Mouse (Mus musculus) lung, postnatal 10 days (tissue): ENCODE data around the gene Lhx2.
A peak's percentile ranks its signal among the peaks of the same experiment; 100 is the strongest.

Source experiments
- DNase-seq: peaks from one replicate; pipeline ENCODE4 v3.0.0; 2021

Lhx2 gene

GRCm38 (mm10) chr2:38347811-38348551, 8.9 kb downstream of the Lhx2 start:
- no peak for DNase-seq

DNA sequence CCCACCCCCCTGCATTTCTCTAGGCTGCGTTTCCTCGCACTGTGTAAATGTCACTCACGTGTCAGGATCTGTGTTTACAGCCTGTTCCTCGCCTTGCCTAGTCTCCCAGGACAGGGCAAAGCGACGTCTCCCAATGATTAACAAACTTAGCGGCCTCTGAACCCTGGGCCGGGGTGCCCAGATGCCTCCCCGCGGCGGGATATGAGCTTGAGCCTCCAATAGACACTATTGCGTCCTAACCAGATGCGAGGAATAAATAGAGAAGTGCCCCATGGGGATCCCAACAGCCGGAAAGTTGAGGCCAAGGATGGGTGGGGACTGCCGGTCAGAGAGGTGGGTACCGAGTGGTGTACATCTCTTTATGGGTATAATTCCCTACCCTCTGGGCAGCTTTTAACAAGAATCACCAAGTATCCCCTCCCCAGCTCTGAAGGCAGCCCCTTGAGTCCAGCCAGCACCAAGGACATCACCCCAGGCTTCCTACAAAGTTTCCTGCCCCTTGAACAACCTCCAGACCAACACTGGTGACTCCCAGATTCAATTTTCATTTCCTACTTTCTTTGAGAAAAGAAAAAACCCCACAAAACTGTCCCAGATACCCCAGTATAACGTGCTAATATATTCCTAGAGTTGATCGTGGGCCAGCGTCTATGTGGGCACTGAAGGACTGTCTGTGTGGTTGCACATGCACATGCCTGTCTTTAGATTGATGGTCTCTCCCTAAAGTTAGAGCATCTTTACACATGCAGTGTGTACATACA, 9.8 kb downstream of the Lhx2 start:
- DNase-seq: no peak

DNA sequence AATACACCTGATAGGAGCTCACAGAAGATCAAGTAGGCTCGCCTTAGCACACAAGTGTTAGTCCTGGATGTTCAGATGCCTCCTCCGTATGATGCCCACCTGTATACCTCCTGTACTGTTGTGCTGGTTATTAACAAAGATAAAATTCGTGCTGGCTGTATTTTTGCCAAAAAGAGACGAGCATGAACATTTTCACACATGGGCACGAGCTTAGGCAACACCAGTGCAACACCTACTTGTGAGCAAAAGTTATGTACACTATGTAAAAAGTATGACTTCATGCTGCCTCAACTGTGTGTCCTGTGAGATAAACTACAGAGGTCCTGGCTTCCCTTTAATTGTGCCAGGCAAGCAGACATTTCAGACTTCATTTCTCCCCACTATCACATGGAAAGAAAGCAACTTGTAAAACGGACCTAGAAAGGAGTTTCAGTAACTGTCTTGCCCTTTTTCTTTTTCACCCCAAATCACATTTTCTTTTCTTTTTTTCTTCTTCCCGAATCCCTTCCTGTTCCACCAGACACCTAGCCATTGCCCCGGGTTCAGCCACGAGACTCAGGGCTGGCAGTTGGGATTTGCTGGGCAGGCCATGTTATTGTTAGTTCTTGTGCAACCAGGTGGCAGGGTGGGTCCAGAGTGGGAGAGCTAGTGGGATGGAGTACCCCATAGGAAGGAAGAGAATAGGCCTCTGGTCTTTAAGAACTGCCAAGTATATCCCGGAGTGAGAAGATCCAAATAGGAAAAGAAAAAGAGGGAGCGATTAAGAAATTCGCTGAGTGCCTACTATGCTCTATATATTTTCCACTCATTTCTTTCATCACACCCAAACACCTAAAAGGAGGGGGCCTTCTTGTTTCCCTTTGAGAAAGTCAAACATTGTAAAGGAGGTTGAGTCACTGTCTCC, 10.6 kb downstream of the Lhx2 start:
- DNase-seq: no peak

- DNase-seq: no peak
These were observed 11.3 kb downstream of the Lhx2 start for GRCm38 (mm10) chr2:38350386-38350785.

DNA sequence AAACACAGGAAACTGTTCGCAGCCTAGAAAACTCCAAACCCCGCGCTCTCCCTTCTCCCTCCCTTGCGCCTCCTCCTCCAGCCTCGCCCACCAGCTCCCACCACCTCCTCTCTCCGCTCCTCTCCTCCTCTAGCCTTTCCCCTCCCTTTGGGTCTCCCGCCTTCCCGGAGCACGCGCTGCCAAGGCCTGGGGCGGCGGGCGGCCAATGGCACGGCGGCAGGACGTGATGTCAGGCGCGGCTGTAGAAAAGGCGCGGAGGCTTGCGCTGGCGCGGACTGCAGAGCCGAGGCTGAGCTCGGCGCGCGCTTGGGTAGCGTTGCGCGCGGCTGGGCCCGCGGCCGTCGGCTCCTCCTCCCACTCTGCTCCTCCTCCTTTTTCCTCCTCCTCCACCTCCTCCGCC, 11.7 kb downstream of the Lhx2 start:
- peak; percentile 75 for DNase-seq

DNA sequence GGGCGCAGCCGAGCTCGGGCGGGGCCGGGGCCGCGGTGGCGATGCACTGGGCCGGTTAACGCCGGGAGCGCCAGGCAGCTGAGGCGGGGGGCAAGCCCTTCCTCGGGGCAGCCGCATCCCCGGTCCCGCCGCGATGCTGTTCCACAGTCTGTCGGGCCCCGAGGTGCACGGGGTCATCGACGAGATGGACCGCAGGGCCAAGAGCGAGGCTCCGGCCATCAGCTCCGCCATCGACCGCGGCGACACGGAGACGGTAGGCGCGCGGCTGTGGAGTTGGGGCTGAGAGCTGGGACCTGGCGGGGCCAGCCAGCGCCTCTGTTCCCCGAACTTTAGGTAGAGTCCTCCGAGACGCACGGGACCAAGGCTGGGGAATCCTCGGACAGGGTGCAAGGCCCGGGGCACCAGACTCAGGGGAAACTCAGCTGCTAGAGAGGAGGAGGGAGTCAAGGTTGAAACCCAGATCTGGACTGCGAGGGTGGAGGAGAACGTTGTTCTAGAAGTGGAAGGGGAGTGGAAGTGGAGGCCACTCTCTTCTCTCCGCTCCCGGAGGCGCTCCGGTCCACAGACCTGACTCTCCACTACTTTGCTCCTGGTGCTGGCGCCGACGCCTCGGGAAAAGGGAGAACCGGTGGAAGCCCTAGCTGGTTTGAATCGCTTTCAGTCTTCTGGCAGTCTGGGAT, 12.7 kb downstream of the Lhx2 start:
- no peak for DNase-seq

- no peak for DNase-seq
These were observed 13.4 kb downstream of the Lhx2 start for GRCm38 (mm10) chr2:38352321-38353007.

GRCm38 (mm10) chr2:38353008-38353379, 13.9 kb downstream of the Lhx2 start:
- no peak for DNase-seq

GRCm38 (mm10) chr2:38353664-38354063, 14.6 kb downstream of the Lhx2 start:
- DNase-seq: no peak

GRCm38 (mm10) chr2:38354179-38354716, 15.2 kb downstream of the Lhx2 start:
- no peak for DNase-seq

- no peak for DNase-seq
These were observed 15.8 kb downstream of the Lhx2 start for GRCm38 (mm10) chr2:38354717-38355510.

DNA sequence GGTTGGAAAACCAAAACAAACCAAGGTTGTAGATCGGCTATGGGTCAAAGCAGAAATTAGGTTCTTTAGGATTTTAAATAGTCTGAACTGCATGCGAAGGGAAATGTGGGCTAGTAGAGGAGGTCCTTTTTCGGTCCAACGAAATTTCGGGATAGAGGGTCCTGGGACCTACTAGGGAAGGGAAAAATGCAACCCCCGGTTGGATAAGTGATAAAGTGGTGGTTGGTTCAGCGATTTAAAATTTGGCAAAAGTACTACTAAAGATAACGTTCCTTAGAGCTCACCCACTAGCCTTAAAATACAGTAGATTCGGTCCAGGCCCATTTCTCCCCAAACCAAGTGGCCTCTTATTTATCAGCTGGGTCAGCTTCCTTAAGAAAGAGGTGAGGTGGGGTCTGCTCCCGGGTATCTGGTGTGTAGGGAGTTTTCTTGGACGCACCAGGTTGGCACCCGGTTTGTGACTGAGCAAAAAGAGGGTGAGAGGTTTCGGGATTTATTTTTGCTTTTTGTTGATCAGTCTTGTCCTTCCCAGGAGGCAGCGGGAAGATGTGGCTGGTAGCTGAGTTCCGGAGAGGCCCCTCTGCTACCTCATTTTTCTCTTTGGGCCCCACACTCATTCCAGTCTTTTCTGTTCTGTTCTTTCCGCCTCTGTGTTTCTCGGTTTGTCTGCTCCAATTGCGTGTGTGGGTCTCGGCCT, 16.8 kb downstream of the Lhx2 start:
- no peak for DNase-seq

DNA sequence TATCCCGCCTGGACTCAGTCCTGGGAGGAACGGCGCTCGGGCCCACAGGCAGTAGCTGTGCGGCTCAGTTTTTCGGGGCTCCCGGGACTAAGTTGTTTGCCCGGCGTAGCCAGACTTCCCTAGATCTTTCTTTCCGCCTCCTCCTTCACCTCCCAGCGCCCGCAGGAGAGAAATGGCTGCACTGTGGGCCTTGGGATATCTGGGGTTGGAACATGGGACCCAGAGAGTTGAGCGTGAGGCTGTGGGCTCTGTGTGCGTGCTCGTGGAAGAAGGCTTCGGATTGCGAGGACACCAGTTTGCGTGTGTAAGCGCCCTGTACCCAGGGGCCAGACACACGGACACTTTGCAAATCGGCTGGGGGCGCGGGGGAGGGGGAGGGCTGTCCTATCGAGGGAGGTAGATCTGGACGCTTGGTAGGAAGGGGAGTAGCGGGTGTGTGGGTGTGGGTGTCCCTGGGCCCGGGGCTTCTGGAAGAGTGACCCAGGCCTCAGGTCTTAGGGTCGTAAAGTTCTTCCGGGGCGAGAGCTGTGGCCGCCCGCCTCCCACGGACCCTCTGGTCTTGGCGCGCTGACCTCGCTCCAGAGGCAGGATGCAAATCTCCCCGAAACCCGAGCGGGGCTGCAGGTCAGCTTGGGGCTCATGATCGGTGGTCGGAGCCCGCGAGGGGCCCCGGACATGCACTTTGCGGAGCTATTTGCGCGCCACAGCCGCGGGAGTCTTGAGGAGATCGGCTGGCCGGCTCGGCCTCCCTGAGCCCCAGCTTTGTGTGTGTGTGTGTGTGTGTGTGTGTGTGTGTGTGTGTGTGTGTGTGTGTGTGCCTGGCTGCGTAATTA, 17.6 kb downstream of the Lhx2 start:
- DNase-seq: no peak

DNA sequence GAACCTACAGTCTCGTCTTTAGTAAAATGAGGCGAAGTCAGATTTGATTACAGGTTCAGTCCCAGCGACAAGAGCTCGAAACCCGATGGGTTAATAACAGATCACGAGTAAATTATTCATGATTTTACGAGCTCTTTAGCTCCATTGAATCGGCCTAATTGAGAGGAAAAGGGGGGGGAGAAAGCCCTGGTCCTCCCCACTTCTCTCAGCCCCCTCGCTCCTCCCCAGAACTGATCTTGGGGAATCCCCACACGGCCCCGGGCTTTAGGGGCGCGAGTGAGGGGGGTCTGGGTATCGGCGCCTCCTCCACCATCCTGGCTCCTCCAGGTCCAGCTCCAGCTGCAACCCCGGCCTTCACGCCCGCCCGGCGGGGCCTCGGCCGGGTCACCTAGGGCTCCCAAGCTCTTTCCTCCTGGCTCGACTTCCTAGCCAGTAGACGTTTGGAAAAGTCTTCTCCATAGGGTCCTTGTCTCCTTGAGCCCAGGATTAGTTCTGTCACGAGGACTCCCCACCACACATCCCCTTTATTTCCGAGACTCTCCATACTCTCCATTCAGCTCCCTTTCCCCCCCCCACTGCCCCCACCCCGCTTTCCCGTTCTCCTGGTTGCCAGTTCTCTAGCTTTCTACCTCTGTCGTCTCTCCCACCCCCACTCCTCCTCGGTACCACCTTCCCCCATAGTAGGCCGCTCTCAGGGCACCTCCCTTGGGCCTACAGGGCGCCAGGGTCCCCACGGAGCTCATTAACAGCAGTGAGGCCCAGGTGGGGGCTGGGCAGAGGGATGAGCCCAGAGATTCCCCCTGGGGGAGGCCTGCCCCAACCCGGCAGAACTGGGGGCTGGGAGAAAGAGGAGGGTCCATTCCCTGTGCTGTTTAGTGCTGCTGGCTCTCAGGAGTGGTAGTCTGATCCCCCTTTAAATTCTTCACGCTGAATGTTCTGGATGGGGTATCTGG, 18.5 kb downstream of the Lhx2 start:
- DNase-seq: no peak

DNA sequence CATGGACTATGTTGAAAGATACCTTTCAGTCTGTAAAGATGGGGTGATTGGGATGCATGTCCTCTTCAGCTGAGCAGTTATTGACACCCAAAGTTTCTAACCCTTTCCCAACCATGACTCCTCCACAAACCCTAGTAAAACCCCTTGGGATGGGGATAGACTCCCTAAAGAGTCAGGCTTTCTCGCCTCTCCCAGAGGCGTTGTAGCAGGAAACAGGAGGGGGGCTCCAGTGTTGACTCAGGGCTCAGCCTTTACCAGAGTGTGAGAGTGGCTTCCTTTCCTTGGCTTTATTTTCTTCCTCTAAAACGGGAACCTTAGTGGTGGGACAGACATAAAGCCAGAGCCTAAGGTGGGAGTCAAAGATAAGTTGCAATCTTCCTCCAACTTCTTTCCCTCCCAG, 19.5 kb downstream of the Lhx2 start:
- no peak for DNase-seq

DNA sequence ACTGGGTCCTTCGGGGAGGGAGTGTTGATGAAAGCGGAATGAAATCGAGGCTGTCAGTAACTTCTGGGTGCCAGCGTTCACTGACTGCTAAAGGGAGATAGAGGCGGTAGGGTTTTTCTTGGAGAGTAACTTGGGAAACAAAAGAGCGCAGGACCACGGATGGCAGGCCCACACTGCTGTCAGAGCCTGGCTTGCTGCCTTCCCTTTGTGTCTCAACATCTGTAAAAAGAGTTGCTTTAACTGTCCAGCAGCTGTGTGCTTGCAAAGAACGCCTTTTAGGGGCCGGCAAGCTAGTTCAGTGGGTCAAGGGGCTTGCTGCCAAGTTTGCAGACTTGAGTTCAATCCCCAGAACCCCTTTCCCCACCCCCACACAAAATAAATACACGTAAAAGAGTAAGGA, 20.1 kb downstream of the Lhx2 start:
- DNase-seq: no peak

- DNase-seq: no peak
These were observed 20.7 kb downstream of the Lhx2 start for GRCm38 (mm10) chr2:38359811-38360210.

DNA sequence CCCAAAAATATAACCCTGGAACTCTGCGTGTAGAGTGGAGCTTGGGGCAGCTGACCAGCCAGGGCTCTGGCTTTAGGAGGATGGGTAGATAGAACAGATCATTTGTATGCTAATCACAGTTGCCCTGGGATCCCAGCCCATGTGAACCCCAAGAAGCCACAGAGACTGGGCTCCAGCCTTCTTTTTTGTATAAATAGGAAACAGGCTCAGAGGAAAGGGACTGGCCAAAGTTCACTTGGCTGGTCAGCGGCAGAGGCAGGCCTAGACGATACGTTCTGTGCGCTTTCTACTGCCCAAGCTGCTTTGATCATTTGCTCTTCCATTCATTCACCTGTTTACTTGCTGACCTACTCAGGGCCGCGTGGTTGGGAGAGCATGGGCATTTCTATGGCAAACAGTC, 27.1 kb downstream of the Lhx2 start:
- no peak for DNase-seq
